16 mouse cellular contexts compared by ENCODE assay signal in genomic region chr7:35745281-35745702, GRCm38 (mm10). TPM values are rescaled to one million over a fixed set of nuclear protein-coding genes. Genes with fewer than 3 reads are reported as not detected.
DNase-seq lines count a peak whose midpoint lies in the region; ATAC-seq and TF ChIP-seq lines count a peak whose summit lies in the region.
"Had no signal": no experiment of that assay in that cellular context is flagged by ENCODE, and none has a peak within 500 bp of the region (broad histone marks: within the 10 kb centered on the region; RNA-seq: fewer than 3 reads in every experiment).

No protein-coding gene starts in this region.

- no peak for DNase-seq in layer of hippocampus, adult 2 months (ENCODE audit: low spot score in 2 of 2)
- no peak for DNase-seq in layer of hippocampus, adult 8-10 months (ENCODE audit: low spot score in 2 of 2)
- DNase-seq in adrenal gland, adult 2 months, result peak; percentile 83
- DNase-seq in liver, embryonic 11.5 days (ENCODE audit: low spot score), result no peak
- no peak for DNase-seq in frontal cortex, postnatal 10 days (ENCODE audit: low spot score in 2 of 2)
- no peak for DNase-seq in heart, adult 11 months
- no peak for DNase-seq in hindbrain, embryonic 14.5 days (ENCODE audit: low spot score)
- DNase-seq: cerebellum, adult 9-10 months; heart, adult 2 months; heart, postnatal 14 days had no signal

- no peak overlapping the region for H3K9ac ChIP-seq in liver, embryonic 11.5 days (ENCODE audit: low read depth, low read length)
- no peak overlapping the region for H3K9ac ChIP-seq in hindbrain, embryonic 14.5 days
- H3K9ac ChIP-seq: embryonic facial prominence, embryonic 12.5 days; limb, embryonic 13.5 days; neural tube, embryonic 15.5 days had no signal

- TF ChIP-seq CTCF in layer of hippocampus, adult 2 months (conservative IDR thresholded peaks at IDR 0.05), result no peak

- H3K9me3 ChIP-seq in liver, embryonic 11.5 days (ENCODE audit: control insufficient read depth, low read length), result no peaks in the 10 kb centered on the region
- no peaks in the 10 kb centered on the region for H3K9me3 ChIP-seq in hindbrain, embryonic 14.5 days (ENCODE audit: control insufficient read depth, low read length)
- H3K9me3 ChIP-seq: embryonic facial prominence, embryonic 12.5 days; limb, embryonic 13.5 days; neural tube, embryonic 15.5 days had no signal

- peaks cover 11% of the 10 kb centered on the region; the same call in 1 of the 2 replicates for H3K36me3 ChIP-seq in liver, embryonic 11.5 days (ENCODE audit: control insufficient read depth, insufficient read depth, low read length)
- H3K36me3 ChIP-seq in hindbrain, embryonic 14.5 days (replicated peaks; ENCODE audit: control insufficient read depth, insufficient read depth), result peaks cover 68% of the 10 kb centered on the region

- H3K4me3 ChIP-seq in layer of hippocampus, adult 2 months, result no peak overlapping the region
- no peak overlapping the region for H3K4me3 ChIP-seq in liver, embryonic 11.5 days (ENCODE audit: low read depth, low read length)
- H3K4me3 ChIP-seq in hindbrain, embryonic 14.5 days (replicated peaks; ENCODE audit: low read length), result no peak overlapping the region
- H3K4me3 ChIP-seq: embryonic facial prominence, embryonic 12.5 days; heart, adult 2 months; limb, embryonic 13.5 days; neural tube, embryonic 15.5 days had no signal

- WGBS in liver, embryonic 11.5 days, result 73% methylated on average over 6 of the region's 6 CpGs
- 92% methylated on average over 6 of the region's 6 CpGs for WGBS in hindbrain, embryonic 14.5 days

- peak overlapping the region; percentile 78 for H3K27ac ChIP-seq in layer of hippocampus, adult 2 months
- H3K27ac ChIP-seq in liver, embryonic 11.5 days (ENCODE audit: low read depth, low read length), result peak overlapping the region; percentile 32; the same call in 1 of the 2 replicates
- H3K27ac ChIP-seq in hindbrain, embryonic 14.5 days, result no peak overlapping the region
- H3K27ac ChIP-seq: embryonic facial prominence, embryonic 12.5 days; heart, adult 2 months; limb, embryonic 13.5 days; macrophage; neural tube, embryonic 15.5 days had no signal

- no peaks in the 10 kb centered on the region for H3K4me1 ChIP-seq in liver, embryonic 11.5 days (replicated peaks; ENCODE audit: control insufficient read depth, insufficient read depth, low read length)
- no peaks in the 10 kb centered on the region for H3K4me1 ChIP-seq in hindbrain, embryonic 14.5 days (replicated peaks; ENCODE audit: control insufficient read depth, insufficient read depth, low read length)
- H3K4me1 ChIP-seq: embryonic facial prominence, embryonic 12.5 days; limb, embryonic 13.5 days; neural tube, embryonic 15.5 days had no signal

- H3K27me3 ChIP-seq in liver, embryonic 11.5 days (replicated peaks; ENCODE audit: control insufficient read depth, insufficient read depth, low read length), result no peaks in the 10 kb centered on the region
- no peaks in the 10 kb centered on the region for H3K27me3 ChIP-seq in hindbrain, embryonic 14.5 days (ENCODE audit: control insufficient read depth, insufficient read depth, low read length)
- H3K27me3 ChIP-seq: embryonic facial prominence, embryonic 12.5 days; limb, embryonic 13.5 days; neural tube, embryonic 15.5 days had no signal

- peak; percentile 67 for ATAC-seq in liver, embryonic 11.5 days (replicated peaks; ENCODE audit: low FRiP score)
- no peak for ATAC-seq in hindbrain, embryonic 14.5 days (ENCODE audit: low FRiP score)
- ATAC-seq: forebrain, embryonic 14.5 days; midbrain, embryonic 16.5 days had no signal

- no peak overlapping the region for H3K4me2 ChIP-seq in liver, embryonic 11.5 days
- H3K4me2 ChIP-seq in hindbrain, embryonic 14.5 days (replicated peaks), result no peak overlapping the region
- H3K4me2 ChIP-seq: embryonic facial prominence, embryonic 12.5 days; limb, embryonic 13.5 days; neural tube, embryonic 15.5 days had no signal

RNA-seq across cellular contexts. Expression of gene Dpy19l3, which starts 9.0 kb away (rescaled TPM):
- 10 to 100 TPM; 80.3 to 84.7 TPM for total RNA-seq in layer of hippocampus, adult 2 months (2021)
- total RNA-seq in layer of hippocampus, adult 8-10 months (2022), result 10 to 100 TPM; 73.1 to 97.4 (median 87.4) TPM
- 10 to 100 TPM; 52.1 to 71.8 TPM for total RNA-seq in adrenal gland, adult 2 months (2021)
- polyA plus RNA-seq in adrenal gland, adult 2 months (2012; rRNA removed), result 8.4 and 9.5 TPM in 2 replicates
- polyA plus RNA-seq in liver, embryonic 11.5 days (2014; fragmentation: Nextera tagmentation; extraction: Ambion mirVana), result 17.1 and 22.9 TPM in 2 replicates
- 57.5 and 61.0 TPM in 2 replicates for polyA plus RNA-seq in hindbrain, embryonic 14.5 days (2014; fragmentation: Nextera tagmentation; extraction: Ambion mirVana)

RNA-seq across cellular contexts. Expression of gene Zfp507, which starts 57.5 kb away (rescaled TPM):
- 10 to 100 TPM; 32.7 to 38.6 TPM for total RNA-seq in layer of hippocampus, adult 2 months (2021)
- 10 to 100 TPM; 30.6 to 35.0 (median 33.3) TPM for total RNA-seq in layer of hippocampus, adult 8-10 months (2022)
- total RNA-seq in adrenal gland, adult 2 months (2021), result 10 to 100 TPM; 21.5 to 22.6 TPM
- polyA plus RNA-seq in adrenal gland, adult 2 months (2012; rRNA removed), result 3.1 and 4.1 TPM in 2 replicates
- polyA plus RNA-seq in liver, embryonic 11.5 days (2014; fragmentation: Nextera tagmentation; extraction: Ambion mirVana), result 11.5 and 14.4 TPM in 2 replicates
- 14.0 and 16.0 TPM in 2 replicates for polyA plus RNA-seq in hindbrain, embryonic 14.5 days (2014; fragmentation: Nextera tagmentation; extraction: Ambion mirVana)
